Mouse (Mus musculus) telencephalon, adult 2 months (tissue): ENCODE measurements around the gene Dscaml1.
"Not testable (repeated sequence)": the region's sequence is repeated elsewhere in the genome, so short reads cannot be mapped to it uniquely, and the experiment has no call there.

Experiments
- DNase-seq: peaks from one replicate; pipeline ENCODE4 v3.0.0-alpha.2; 2011; ENCODE audit warnings: low read depth, low spot score

Dscaml1 gene

DNA sequence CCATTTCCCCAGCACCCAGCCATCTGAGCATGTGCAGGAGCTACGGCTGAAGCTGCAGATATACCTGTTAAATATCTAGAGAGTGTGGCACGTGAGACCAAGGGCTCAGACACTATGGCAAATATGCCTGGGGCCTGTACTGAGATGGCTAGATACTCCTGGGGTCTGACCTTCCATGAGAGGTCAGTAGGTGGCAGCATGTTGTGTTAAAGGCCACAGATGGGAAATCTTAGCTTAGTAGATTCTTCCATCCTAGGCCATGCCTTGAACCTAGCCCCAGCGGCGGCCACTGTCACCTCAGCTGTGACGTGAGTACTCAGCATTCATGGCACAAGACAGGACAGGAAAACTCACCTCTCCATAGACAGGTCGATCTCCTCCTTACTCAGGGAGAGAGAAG lies 347.7 kb downstream of the Dscaml1 start:
- DNase-seq = no peak

DNA sequence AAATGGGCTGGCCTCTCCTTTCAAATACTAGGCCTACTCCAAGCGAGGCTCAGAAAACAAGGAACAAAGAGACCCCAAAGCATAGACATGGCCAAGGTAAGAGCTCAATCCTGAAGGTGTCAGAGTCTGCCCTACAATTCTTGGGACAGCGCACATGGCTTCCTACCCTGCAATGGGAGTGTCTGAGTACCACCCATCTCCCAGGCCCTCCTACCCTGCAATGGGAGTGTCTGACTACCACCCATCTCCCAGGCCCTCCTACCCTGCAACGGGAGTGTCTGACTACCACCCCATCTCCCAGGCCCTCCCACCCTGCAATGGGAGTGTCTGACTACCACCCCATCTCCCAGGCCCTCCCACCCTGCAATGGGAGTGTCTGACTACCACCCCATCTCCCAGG lies 349.7 kb downstream of the Dscaml1 start:
- not testable (repeated sequence) for DNase-seq

- DNase-seq = no peak
Measured at GRCm38 (mm10) chr9:45779201-45779600, 352.8 kb downstream of the Dscaml1 start.

- no peak for DNase-seq
Measured at GRCm38 (mm10) chr9:45783249-45784069, 357.0 kb downstream of the Dscaml1 start.

- no peak for DNase-seq
Measured at GRCm38 (mm10) chr9:45787071-45787470, 360.6 kb downstream of the Dscaml1 start.

DNA sequence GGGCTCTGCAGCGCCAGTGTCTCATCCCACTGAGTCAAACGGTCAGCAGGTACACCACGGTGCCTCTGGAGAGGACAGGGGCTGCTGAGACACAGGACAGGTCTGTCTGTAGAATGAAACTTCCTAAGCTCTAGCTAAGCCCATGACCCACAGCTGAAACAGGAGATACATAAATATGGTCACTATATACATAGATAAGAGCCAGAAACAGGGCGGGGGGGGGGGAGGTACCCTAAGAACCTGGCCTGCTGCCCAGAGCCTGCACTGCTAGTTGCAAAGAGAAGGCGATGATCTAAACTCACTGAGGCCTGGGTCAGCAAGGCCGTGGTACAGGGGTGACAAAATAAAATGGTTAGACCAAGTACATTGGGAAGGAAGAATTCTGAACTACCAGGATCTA lies 361.1 kb downstream of the Dscaml1 start:
- DNase-seq = no peak

GRCm38 (mm10) chr9:45788405-45788804 lies 362.0 kb downstream of the Dscaml1 start:
- no peak for DNase-seq

- DNase-seq = no peak
Measured at GRCm38 (mm10) chr9:45791456-45792142, 365.2 kb downstream of the Dscaml1 start.

GRCm38 (mm10) chr9:45792235-45792634 lies 365.8 kb downstream of the Dscaml1 start:
- DNase-seq = no peak

DNA sequence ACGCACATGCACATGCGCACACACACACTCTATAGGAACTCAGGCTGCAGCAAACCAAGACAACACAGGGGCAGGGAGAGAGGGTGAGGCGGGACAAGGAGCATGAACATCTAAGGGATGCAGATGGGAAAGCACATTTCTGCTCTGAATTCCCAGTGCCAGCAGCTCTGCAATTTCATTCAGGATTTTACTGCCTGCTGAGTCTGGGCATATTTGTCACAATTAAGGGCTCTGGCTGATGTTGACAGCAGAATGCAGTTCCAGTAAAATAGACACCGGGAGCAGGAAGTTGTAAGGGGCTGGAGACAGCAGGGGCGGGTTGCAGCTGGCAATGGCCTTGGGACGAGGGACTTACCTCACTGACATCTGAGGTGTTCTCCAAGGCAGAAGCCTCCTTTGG lies 367.3 kb downstream of the Dscaml1 start:
- no peak for DNase-seq

DNA sequence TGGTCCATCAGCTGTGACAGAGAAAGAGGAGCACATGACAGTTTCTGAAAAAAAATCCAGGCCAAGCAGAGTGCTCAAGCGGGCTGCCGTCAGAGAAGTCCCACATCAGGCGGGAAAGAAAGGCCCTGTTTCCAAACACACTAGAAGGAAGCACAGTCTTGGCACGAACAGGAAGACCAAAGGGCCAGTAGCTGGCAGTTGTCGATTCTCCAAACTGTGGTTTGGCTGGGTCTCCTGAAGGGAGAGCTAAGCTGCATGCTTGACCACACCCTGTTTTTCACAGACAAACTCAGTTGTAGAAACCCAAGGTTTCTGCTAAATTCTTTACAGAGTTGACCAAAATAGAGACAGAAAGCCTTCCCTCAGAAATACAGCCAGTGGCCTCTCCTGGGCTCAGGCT lies 369.3 kb downstream of the Dscaml1 start:
- DNase-seq = no peak

DNA sequence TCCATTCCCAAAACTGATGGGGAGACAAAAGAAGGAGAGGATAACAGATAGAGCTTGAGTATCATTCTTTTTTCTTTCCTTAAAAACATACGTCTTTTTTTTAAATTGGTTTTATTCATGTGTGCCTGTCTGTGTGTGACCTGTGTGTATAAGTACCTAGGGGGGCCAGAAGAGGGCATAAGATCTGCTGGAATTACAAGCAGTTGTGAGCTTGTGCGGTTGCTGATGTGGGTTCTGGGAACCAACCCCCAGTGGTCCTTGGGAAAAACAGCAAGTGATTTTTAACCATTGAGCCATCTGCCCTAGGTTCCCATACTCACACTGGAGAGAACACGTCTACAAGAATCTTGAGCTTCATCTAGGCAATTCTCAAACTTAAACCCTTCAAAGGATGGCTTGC lies 370.8 kb downstream of the Dscaml1 start:
- DNase-seq = no peak

- peak; percentile 33 for DNase-seq
Measured at GRCm38 (mm10) chr9:45798467-45799164, 372.2 kb downstream of the Dscaml1 start.

DNA sequence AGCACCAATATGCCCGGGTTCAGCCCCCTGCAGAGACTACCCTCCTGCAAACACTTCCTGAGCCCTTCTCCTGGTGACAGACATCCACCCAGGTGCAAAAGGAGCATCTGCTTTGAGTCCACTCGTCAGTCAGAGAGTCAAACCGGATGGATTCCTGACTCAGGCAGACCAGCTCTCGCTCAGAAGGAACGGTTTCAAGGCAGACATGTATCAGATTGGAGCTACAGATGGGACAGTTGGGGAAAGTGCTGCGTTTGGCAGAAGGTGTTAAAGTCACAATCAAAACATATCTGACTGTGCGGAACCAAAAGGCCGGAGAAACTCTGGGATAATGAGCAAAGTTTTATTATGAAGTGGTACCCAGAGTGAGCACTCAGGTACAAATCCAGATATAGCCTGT lies 373.0 kb downstream of the Dscaml1 start:
- DNase-seq = no peak
